Mouse (Mus musculus) limb, embryonic 13.5 days (tissue): ENCODE measurements around the gene Avpr1b. TPM values are rescaled to one million over a fixed set of nuclear protein-coding genes. Genes with fewer than 3 reads are reported as not detected.

Experiments
- ATAC-seq: fragments of 200-750 bp; cut with Nextera tagmentation; 2 replicates; pipeline ENCODE4 v1.8.0; 2017; ENCODE audit warnings: low read depth, moderate number of reproducible peaks, moderate TSS enrichment; ENCODE audit not compliant: low FRiP score
- H3K27ac ChIP-seq: fragments of 300-500 bp; sonication (generic); 2 replicates; pipeline ENCODE4 v1.5.1; 2015; ENCODE audit warnings: inconsistent platforms, mild to moderate bottlenecking, moderate library complexity
- H3K27me3 ChIP-seq: fragments of 300-500 bp; sonication (generic); 2 replicates; pipeline ENCODE4 v1.6.1; 2015; ENCODE audit warnings: mild to moderate bottlenecking, inconsistent platforms
- H3K36me3 ChIP-seq: fragments of 300-500 bp; sonication (generic); 2 replicates; pipeline ENCODE4 v1.6.1; 2015; ENCODE audit warnings: inconsistent platforms, mild to moderate bottlenecking, moderate library complexity
- H3K4me1 ChIP-seq: fragments of 300-500 bp; sonication (generic); 2 replicates; pipeline ENCODE4 v1.6.1; 2015; ENCODE audit warnings: inconsistent platforms
- H3K4me2 ChIP-seq: fragments of 300-500 bp; sonication (generic); replicated peaks from 2 replicates; pipeline ENCODE4 v1.6.1; 2015; ENCODE audit warnings: inconsistent platforms, mild to moderate bottlenecking, moderate library complexity
- H3K4me3 ChIP-seq: fragments of 300-500 bp; sonication (generic); 2 replicates; pipeline ENCODE4 v1.5.1; 2015; ENCODE audit warnings: moderate library complexity, mild to moderate bottlenecking, inconsistent platforms
- H3K9ac ChIP-seq: fragments of 300-500 bp; sonication (generic); 2 replicates; pipeline ENCODE4 v1.6.1; 2015; ENCODE audit warnings: mild to moderate bottlenecking, inconsistent platforms
- H3K9me3 ChIP-seq: fragments of 300-500 bp; sonication (generic); 2 replicates; pipeline ENCODE4 v1.6.1; 2016; ENCODE audit warnings: inconsistent platforms
- WGBS: fragments of 180-500 bp; shearing (Covaris S2); methylation state at CpG from one replicate; pipeline ENCODE4 v1.1.7; 2015; 5-methylcytosine and 5-hydroxymethylcytosine counted together
- polyA plus RNA-seq: library from polyadenylated mRNA; unstranded; fragments of >200 nt; fragmentation: Nextera tagmentation; extraction: Ambion mirVana; gene quantifications from 2 replicates; pipeline ENCODE4 v1.2.1, GENCODE M21; 2015

Avpr1b gene
- polyA plus RNA-seq, 1 experiment from 2014 or later: not detected

DNA sequence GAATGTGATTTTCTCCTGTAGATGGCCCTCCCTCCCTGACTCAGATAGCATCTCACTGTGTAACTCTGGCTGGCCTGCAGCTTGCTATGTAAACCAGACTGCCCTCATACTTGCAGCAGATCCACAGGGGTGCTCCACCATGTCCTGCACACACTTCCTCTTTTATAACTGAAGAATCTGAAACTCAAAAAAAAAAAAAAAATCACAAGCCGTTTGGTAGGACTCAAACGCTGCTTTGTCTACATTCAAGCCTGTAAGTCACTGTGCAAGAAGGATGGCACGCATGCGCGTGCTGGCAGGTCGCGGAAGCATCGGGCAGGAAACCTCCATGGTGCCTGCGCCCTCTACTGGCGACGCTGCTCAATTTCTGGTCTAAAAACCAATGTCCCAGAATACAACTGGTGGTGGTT is 58.9 kb downstream of the Avpr1b start:
- no peaks in the 10 kb centered on the region for H3K36me3 ChIP-seq
- under 1% methylated on average over 11 of the region's 11 CpGs for WGBS
- peak overlapping the region; percentile 66; the same call in 1 of the 2 replicates for H3K27ac ChIP-seq
- H3K9ac ChIP-seq: 0 out of 2 replicates have a peak overlapping the region, but pooled peaks have one; percentile 8
- no peaks in the 10 kb centered on the region for H3K9me3 ChIP-seq
- peak overlapping the region; percentile 51 for H3K4me2 ChIP-seq
- H3K4me1 ChIP-seq: 0 out of 2 replicates have a peak, but pooled peaks cover 5% of the 10 kb centered on the region
- peak overlapping the region; percentile 24 for H3K4me3 ChIP-seq
- ATAC-seq: peak; percentile 91
- H3K27me3 ChIP-seq: no peaks in the 10 kb centered on the region

DNA sequence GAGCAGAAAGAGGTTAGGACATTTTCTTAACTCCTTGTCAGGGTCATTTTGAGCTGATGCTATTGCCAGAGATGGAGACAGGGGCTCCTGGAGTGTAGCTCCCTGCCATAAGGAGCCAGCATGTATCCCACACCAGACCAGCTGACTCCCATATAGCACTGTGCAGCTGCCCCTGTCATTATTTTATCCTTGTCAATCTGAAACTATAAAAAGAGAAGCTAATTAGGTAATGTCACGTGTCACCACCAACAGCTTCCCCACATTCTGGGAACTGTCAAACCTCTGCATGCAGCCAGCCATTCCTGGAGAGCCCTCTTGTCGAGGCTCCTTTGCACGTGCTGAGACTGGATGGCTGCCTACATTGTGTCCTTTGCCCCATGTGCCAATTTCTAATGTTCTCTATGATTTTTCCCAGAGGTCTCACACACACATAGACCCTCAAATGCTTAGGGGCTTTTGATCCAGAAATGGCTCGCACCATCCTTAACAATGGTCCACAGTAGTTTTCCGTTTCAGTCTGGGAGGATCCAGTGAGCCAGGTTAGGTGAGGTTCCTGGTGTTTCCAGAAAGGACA is 60.6 kb downstream of the Avpr1b start:
- H3K9ac ChIP-seq: no peak overlapping the region
- no peaks in the 10 kb centered on the region for H3K27me3 ChIP-seq
- H3K27ac ChIP-seq: no peak overlapping the region
- 67% methylated on average over 5 of the region's 5 CpGs for WGBS
- H3K4me3 ChIP-seq: no peak overlapping the region
- no peak for ATAC-seq
- no peaks in the 10 kb centered on the region for H3K9me3 ChIP-seq
- H3K36me3 ChIP-seq: no peaks in the 10 kb centered on the region
- 0 out of 2 replicates have a peak, but pooled peaks cover 5% of the 10 kb centered on the region for H3K4me1 ChIP-seq
- no peak overlapping the region for H3K4me2 ChIP-seq

- no peaks in the 10 kb centered on the region for H3K36me3 ChIP-seq
- WGBS: 89% methylated on average over 2 of the region's 2 CpGs
- H3K9me3 ChIP-seq: no peaks in the 10 kb centered on the region
- no peaks in the 10 kb centered on the region for H3K27me3 ChIP-seq
- no peak for ATAC-seq
- H3K4me3 ChIP-seq: no peak overlapping the region
- H3K9ac ChIP-seq: no peak overlapping the region
- 0 out of 2 replicates have a peak, but pooled peaks cover 5% of the 10 kb centered on the region for H3K4me1 ChIP-seq
- no peak overlapping the region for H3K4me2 ChIP-seq
- H3K27ac ChIP-seq: no peak overlapping the region
Measured at GRCm38 (mm10) chr1:131660266-131660665, 61.2 kb downstream of the Avpr1b start.

DNA sequence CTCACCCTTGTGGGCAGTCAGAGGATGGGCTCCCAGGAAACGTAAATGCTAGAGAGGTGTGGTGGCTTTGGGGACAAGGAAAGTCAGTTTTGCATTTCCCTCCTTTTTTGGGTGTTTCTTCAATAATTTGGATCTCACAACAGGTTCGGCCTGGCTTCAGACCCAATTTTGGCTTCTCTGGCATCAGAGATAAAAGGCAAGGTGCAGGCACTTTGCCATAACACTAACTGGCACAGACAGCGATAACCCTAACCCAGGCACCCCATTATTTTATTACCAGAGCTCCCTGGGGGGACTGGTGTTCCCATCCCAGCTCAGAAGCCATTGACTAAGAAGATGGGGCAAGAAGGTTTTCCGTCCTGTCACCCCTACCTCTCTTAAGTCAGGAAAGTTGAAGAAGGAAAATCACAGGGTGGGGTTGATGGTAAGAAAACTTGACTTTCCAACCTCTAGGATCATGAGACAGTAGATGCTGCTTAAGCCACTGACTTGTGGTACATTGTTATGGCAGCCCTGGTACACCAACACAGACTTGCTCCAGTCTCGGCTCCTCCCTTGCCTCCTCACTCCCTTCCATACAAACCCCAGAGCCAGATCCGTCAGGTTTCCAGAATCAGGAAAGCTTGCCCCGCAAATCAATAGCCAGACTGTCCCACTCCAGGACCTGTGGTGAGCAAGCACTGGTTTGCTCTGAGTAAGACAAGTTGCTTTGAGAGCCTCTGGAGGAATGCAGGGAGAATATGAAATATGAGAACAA is 61.9 kb downstream of the Avpr1b start:
- H3K4me3 ChIP-seq: no peak overlapping the region
- ATAC-seq: no peak
- 0 out of 2 replicates have a peak, but pooled peaks cover 5% of the 10 kb centered on the region for H3K4me1 ChIP-seq
- H3K36me3 ChIP-seq: no peaks in the 10 kb centered on the region
- H3K9ac ChIP-seq: no peak overlapping the region
- no peak overlapping the region for H3K4me2 ChIP-seq
- 74% methylated on average over 7 of the region's 7 CpGs for WGBS
- no peaks in the 10 kb centered on the region for H3K27me3 ChIP-seq
- no peak overlapping the region for H3K27ac ChIP-seq
- no peaks in the 10 kb centered on the region for H3K9me3 ChIP-seq

Other genes with a start within 250 kb of the Avpr1b start
- 16.6 and 16.9 TPM in 2 replicates for gene Srgap2, start 71.9 kb upstream of the Avpr1b start, polyA plus RNA-seq
- 2.5 and 2.8 TPM in 2 replicates for gene Fam72a, start 71.3 kb upstream of the Avpr1b start, polyA plus RNA-seq
- 0.14 and 0.15 TPM in 2 replicates for gene Ctse, start 39.1 kb downstream of the Avpr1b start, polyA plus RNA-seq
- gene Rab7b, start 89.5 kb downstream of the Avpr1b start, polyA plus RNA-seq: 1.9 TPM in 2 replicates
- not detected in 2 replicates for gene Slc26a9, start 144.8 kb downstream of the Avpr1b start, polyA plus RNA-seq
- 0.50 and 0.84 TPM in 2 replicates for gene Pm20d1, start 198.1 kb downstream of the Avpr1b start, polyA plus RNA-seq
- gene Slc41a1, start 228.3 kb downstream of the Avpr1b start, polyA plus RNA-seq: 15.2 and 17.0 TPM in 2 replicates